Mouse (Mus musculus): ENCODE results near the gene Dxo.
"Not testable (repeated sequence)": the region's sequence is repeated elsewhere in the genome, so short reads cannot be mapped to it uniquely, and the experiment has no call there.

The Dxo gene

DNA sequence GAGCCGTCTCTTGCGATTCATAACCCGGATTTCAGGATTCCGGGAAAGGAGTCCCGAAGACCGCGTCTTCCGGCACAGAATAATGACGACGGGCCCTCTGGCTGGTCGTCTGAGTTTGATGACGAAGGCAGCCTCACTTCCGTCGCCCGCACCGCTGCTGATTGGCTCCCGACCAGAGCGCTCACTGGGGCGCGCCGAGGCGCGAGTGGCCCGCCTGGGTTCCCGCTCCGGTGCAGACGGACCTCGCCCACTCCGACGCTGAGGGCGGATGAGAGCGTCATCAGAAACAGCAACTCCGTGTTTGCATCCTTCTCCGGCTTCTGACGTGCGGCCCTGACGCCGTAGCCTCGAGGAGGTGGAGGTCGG lies at the start of gene Dxo, which contains the start of gene Stk19:
Gene Dxo, plus strand, starts transcription at position 164 of the 366 bp plus-strand sequence.
Gene Stk19, minus strand, starts transcription at position 90 of the 366 bp plus-strand sequence.
- DNase-seq (ENCODE audit: low spot score), result peak; percentile 99

DNA sequence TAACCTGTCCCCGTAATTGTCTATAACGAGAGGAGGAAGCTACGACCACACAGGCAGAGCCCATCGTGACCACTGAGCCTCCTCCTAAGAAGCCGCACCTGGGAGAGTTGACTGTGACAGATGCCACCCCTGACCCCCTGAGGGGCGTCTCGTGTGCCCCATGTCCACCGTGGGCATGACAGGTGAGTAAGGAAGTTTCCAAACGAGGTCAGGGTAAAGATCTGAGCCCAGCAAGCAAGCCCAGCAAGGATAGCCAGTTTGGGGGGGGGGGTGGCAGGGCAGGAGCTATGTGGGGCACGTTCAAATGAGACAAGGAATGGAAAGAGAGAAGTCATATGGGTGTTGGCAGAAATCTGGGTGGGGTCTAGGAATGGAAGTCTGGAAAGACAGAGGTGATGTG lies 41.8 kb upstream of the Dxo start:
- no peak for DNase-seq (ENCODE audit: low spot score)

DNA sequence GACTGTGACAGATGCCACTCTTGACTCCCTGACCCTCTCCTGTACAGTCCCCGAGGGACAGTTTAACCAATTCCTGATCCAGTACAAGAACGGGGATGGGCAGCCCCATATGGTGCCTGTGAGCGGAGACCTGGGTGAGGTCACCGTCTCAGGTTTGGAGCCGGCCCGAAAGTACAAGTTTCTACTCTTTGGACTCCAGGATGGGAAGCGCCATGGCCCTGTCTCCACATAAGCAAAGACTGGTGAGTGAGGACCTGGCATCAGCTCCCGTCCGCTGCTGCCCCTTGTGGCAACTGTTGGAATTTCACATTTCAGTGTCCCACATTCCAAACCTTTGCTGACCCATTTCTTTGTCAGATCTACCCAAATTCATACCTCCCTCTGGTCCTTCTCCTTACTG lies 41.2 kb upstream of the Dxo start:
- peak; percentile 66 for DNase-seq (ENCODE audit: low spot score)

- no peak for DNase-seq (ENCODE audit: low spot score)
These were observed 40.3 kb upstream of the Dxo start for GRCm38 (mm10) chr17:34796311-34797140.

- DNase-seq (ENCODE audit: low spot score), result not testable (repeated sequence)
These were observed 39.4 kb upstream of the Dxo start for GRCm38 (mm10) chr17:34797211-34797995.

GRCm38 (mm10) chr17:34798071-34798470 lies 38.7 kb upstream of the Dxo start:
- not testable (repeated sequence) for DNase-seq (ENCODE audit: low spot score)

DNA sequence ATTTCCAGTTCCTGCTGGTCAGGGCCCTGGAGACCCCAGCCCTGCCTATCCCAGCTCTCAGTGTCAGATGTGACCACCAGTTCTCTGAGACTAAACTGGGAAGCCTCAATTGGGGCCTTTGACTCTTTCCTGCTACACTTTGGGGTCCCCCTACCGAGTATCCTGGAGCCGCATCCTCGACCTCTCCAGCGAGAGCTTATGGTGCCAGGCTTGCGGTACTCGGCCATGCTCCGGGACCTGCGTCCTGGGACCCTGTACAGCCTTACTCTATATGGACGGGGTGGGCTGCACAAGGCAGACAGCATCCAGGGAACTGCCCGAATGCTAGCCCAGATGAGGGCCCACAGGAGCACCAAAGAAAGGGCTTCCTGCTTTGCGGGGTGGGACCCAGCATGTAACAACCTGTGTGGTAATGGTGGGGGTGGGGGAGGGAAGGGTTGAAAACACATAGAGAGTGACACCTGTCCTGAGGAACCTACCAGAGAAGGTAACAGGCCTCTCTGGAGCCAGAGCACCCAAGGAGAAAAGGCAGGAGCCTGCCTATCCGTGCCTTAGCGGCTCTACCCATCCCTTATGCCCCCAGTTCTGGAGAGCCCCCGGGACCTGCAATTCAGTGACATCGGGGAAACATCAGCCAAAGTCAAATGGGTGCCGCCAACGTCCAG lies 37.8 kb upstream of the Dxo start:
- DNase-seq (ENCODE audit: low spot score), result no peak

DNA sequence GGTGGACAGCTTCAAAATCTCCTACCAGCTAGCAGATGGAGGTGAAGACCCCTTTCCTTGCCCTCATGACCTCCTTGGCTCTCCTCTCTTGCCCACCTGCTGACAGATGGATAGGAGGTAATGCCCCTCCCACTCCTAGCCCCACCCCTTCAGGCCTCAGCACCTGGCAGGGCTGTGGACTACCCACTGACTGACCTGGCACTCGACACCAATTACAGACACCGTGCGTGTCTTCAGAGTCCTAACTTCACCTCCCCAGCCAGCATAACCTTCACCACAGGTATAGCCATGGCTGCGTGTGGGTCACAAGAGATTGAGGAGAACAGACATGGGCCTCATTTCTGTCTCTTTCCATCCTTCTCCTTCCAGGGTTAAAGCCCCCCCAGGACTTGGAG lies 37.3 kb upstream of the Dxo start:
- DNase-seq (ENCODE audit: low spot score), result no peak

DNA sequence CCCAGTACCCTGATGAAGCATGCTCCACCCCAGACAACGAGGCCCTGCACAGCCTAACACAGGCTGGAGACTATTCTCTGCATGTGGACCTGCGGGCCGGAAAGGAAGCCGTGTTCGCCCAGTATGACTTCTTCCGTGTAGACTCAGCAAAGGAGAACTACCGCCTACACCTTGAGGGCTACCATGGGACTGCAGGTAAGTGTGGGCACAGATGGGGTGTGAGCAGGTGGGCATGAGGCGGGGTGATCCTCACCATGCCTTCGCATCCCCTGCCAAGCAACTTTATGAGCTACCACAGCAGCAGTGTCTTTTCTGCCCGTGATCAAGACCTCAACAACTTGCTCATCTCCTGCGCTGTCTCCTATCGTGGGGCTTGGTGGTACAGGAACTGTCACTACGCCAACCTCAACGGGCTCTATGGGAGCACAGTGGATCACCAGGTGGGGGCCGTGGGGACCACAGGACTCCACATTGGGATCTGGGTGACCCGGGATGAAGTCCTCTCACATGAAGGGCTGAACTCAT lies 36.0 kb upstream of the Dxo start:
- not testable (repeated sequence) for DNase-seq (ENCODE audit: low spot score)

DNA sequence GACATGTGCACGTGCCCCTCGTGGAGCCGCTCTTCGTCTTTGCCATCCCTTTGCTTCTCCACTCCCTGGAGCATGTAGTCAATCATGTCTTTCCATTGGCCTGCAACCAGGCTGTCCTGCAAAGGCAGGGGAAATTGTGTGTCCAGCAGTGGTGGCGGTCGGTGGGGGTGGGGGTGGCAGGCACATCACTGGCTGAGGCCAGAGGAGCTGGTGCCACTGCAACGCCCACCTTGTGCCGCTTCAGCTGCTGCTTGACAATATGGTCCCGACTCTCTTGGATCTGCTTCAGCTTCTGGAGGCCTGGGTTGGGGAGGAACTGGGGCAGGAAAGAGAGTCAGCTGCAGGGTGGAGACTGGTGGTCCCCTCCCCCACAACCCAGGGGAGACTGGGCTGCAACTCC lies 34.1 kb upstream of the Dxo start:
- DNase-seq (ENCODE audit: low spot score), result not testable (repeated sequence)

DNA sequence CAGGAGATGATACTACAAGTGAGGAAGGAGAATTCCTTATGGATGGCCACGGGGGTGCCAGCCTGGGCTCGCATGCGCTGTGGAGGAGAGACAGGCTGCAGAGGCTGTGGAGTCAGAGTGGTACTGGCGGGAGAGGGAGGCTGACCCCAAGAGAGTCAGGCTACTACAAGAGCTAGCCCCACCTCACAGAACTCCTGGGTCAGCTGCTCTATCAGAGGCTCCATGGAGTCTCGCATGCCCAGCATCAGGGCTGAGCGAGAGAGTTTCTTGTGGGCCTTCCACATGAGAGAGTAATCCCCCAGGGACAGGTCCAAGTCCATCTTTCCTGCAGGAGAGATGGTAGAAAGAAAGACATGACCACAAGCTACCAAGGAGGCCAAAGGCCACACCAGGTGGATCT lies 33.5 kb upstream of the Dxo start:
- not testable (repeated sequence) for DNase-seq (ENCODE audit: low spot score)

DNA sequence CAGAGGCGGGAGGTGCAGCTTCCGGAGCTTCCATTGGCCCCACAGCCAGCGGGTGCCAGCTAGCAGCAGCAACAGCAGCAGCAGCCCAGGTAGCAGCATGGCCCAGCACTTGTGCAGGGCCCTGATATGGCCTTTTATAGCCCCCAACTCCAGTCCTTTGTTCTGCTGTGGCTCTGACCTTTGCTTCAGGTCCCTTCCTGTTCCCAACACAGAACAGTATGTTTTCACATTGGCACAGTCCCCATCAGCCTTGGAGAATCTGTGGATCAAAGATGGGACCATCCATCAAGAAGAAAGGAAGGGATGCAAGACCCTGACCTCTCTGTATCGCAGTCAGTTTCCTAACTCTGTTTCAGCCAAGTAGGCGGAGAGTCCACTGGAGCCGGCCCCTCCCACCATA lies 32.5 kb upstream of the Dxo start, which contains the start of gene Cyp21a1:
Gene Cyp21a1, minus strand, starts transcription at position 261 of the 400 bp plus-strand sequence.
- not testable (repeated sequence) for DNase-seq (ENCODE audit: low spot score)

- DNase-seq (ENCODE audit: low spot score), result no peak
These were observed 31.8 kb upstream of the Dxo start for GRCm38 (mm10) chr17:34804871-34805562.

DNA sequence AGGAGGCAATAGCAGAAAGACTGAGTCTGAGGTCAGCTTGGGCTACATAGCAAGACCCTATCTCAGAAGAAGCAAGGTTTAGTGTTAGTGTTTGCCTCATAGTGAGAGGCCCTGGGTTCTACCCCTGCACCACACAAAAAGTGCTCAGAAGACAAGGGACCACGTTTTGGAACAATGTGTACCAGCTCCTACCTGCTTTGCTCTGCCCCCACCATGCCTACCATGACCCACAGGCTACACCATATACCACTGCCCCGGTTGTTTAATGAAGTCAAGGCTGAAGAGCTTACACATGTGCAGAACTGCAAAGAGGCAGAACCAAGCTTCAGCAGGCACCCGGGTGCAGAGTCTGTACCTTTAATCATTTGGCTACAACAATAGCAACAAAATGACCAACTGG lies 29.6 kb upstream of the Dxo start:
- no peak for DNase-seq (ENCODE audit: low spot score)

- DNase-seq (ENCODE audit: low spot score), result no peak
These were observed 28.1 kb upstream of the Dxo start for GRCm38 (mm10) chr17:34808599-34809205.

- not testable (repeated sequence) for DNase-seq (ENCODE audit: low spot score)
These were observed 26.4 kb upstream of the Dxo start for GRCm38 (mm10) chr17:34810411-34810810.

- not testable (repeated sequence) for DNase-seq (ENCODE audit: low spot score)
These were observed 26.0 kb upstream of the Dxo start for GRCm38 (mm10) chr17:34810811-34811210.

DNA sequence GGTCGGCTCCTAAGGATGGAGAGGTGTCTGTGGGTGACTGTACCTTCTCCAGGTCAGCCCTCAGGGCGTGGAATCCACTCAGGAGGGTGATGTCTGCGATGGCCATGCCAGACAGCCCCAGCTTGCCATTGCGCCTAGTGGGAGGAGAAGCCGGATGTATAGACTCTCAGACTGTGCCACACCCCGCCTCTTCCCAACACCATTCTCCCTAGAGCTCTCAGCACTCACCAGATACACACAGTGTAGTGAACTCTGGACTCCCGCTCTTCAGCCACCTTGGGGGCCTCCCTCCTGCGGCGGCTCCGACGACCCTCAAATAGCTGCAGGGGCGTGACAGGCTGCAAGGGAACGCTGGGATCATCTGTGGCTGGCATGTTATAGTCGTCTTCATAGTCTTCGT lies 25.5 kb upstream of the Dxo start:
- DNase-seq (ENCODE audit: low spot score), result no peak

GRCm38 (mm10) chr17:34813747-34814146 lies 23.1 kb upstream of the Dxo start:
- peak; percentile 66 for DNase-seq (ENCODE audit: low spot score)

- DNase-seq (ENCODE audit: low spot score), result no peak
These were observed 21.9 kb upstream of the Dxo start for GRCm38 (mm10) chr17:34814818-34815370.

GRCm38 (mm10) chr17:34830776-34831175 lies 6.0 kb upstream of the Dxo start:
- DNase-seq (ENCODE audit: low spot score), result not testable (repeated sequence)
